Mouse (Mus musculus) liver, embryonic 13.5 days (tissue): ENCODE results near the gene Magohb. TPM values are rescaled to one million over a fixed set of nuclear protein-coding genes. Genes with fewer than 3 reads are reported as not detected.

Experiments used
- ATAC-seq: fragments of 200-750 bp; cut with Nextera tagmentation; 2 replicates; pipeline ENCODE4 v1.8.0; 2017; ENCODE audit warnings: low read depth, mild to moderate bottlenecking, moderate number of reproducible peaks, moderate library complexity
- DNase-seq: peaks from one replicate; pipeline ENCODE4 v3.0.0; 2022
- H3K27ac ChIP-seq: fragments of 300-500 bp; sonication (generic); 2 replicates; pipeline ENCODE4 v1.5.1; 2015; ENCODE audit warnings: moderate library complexity, mild to moderate bottlenecking, inconsistent platforms
- H3K27me3 ChIP-seq: fragments of 300-500 bp; sonication (generic); 2 replicates; pipeline ENCODE4 v1.6.1; 2015; ENCODE audit warnings: mild to moderate bottlenecking, inconsistent platforms
- H3K36me3 ChIP-seq: fragments of 300-500 bp; sonication (generic); 2 replicates; pipeline ENCODE4 v1.6.1; 2015; ENCODE audit warnings: mild to moderate bottlenecking, inconsistent platforms
- H3K4me1 ChIP-seq: fragments of 300-500 bp; sonication (generic); replicated peaks from 2 replicates; pipeline ENCODE4 v1.6.1; 2015; ENCODE audit warnings: inconsistent platforms
- H3K4me2 ChIP-seq: fragments of 300-500 bp; sonication (generic); 2 replicates; pipeline ENCODE4 v1.6.1; 2015; ENCODE audit warnings: inconsistent platforms, mild to moderate bottlenecking, moderate library complexity
- H3K4me3 ChIP-seq: fragments of 300-500 bp; sonication (generic); replicated peaks from 2 replicates; pipeline ENCODE4 v1.5.1; 2015; ENCODE audit warnings: mild to moderate bottlenecking, inconsistent platforms
- H3K9ac ChIP-seq: fragments of 300-500 bp; sonication (generic); 2 replicates; pipeline ENCODE4 v1.6.1; 2015; ENCODE audit warnings: mild to moderate bottlenecking, inconsistent platforms
- H3K9me3 ChIP-seq: fragments of 300-500 bp; sonication (generic); replicated peaks from 2 replicates; pipeline ENCODE4 v1.6.1; 2016; ENCODE audit warnings: inconsistent platforms
- WGBS: fragments of 180-500 bp; shearing (Covaris S2); methylation state at CpG from one replicate; pipeline ENCODE4 v1.1.7; 2015; ENCODE audit not compliant: insufficient replicate concordance; 5-methylcytosine and 5-hydroxymethylcytosine counted together
- polyA plus RNA-seq: library from polyadenylated mRNA; unstranded; fragments of >200 nt; fragmentation: Nextera tagmentation; extraction: Ambion mirVana; gene quantifications from 2 replicates; pipeline ENCODE4 v1.2.1, GENCODE M21; 2015

Gene Magohb
- polyA plus RNA-seq, 1 experiment from 2014 or later, result 39.4 TPM

DNA sequence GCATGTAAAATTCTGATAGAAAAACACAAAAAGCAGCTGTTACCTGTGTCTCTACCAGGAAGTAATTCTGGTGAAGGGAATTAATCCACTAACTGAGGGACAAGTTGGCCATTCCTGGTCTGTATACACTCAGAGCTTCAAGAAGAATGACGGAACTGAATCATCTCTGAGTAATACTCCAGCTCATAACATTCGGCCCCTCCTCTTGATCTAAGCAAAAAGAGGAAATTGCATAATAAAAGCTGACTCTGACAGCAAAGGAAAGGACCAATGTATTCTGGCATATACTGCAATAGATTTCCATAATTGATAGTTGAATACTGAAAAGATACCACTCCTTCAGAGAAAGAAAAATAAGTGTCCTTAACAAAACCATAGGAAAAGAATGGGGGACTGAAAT lies 45.8 kb downstream of the Magohb start, which contains the start of gene Klra2:
Gene Klra2 (minus strand): TSS at position 157 of the 400 bp plus-strand sequence.
- H3K9ac ChIP-seq, result no peak within 1 kb of the TSS
- 49% methylated on average over 2 of the region's 2 CpGs for WGBS
- H3K36me3 ChIP-seq, result no peaks in the 10 kb centered on the region
- no peak within 1 kb of the TSS for H3K4me2 ChIP-seq
- H3K4me3 ChIP-seq, result no peak within 1 kb of the TSS
- H3K27me3 ChIP-seq, result no peaks in the 10 kb centered on the region
- no peaks in the 10 kb centered on the region for H3K9me3 ChIP-seq
- no peak for DNase-seq
- no peak within 1 kb of the TSS for H3K27ac ChIP-seq
- H3K4me1 ChIP-seq, result no peaks in the 10 kb centered on the region
- no peak for ATAC-seq

DNA sequence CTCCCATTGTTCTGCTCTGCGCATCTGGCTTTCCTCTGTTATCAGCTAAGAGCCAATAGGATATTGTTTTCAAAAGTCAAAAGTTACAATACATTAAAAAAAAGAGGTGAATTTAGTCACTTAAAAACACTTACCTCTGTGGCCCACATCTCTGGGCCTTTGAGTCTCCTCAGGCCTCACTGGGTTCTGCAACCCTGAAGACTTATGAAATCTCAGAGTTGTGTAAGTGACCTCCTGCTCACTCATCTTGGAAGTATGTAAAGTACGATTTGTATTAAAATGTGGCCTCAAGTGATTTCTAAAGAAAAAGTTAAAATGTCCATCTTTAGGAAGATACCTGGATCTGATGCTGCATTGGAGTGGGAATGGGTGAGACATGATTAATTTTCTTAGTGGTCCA lies 48.0 kb downstream of the Magohb start:
- Histone ChIP-seq H3K9me3 (no peaks in the 10 kb centered on the region), H3K4me2 (no peak overlapping the region), H3K4me1 (no peaks in the 10 kb centered on the region), H3K9ac (no peak overlapping the region), H3K36me3 (no peaks in the 10 kb centered on the region), H3K27me3 (no peaks in the 10 kb centered on the region), H3K4me3 (no peak overlapping the region), H3K27ac (no peak overlapping the region)
- DNase-seq (no peak), ATAC-seq (no peak)
- 49% methylated on average over 2 of the region's 2 CpGs for WGBS

Other genes starting within 250 kb of the Magohb start
- 0.21 TPM in 2 replicates for gene Klra2, start 45.9 kb downstream of the Magohb start, polyA plus RNA-seq
- gene Styk1, start 60.4 kb upstream of the Magohb start, polyA plus RNA-seq, result 0.44 and 0.60 TPM in 2 replicates
- gene Ybx3, start 95.2 kb upstream of the Magohb start, polyA plus RNA-seq, result 80.6 and 81.3 TPM in 2 replicates
- not detected in 2 replicates for gene 5430401F13Rik, start 193.2 kb upstream of the Magohb start, polyA plus RNA-seq
- gene Gm6619, start 193.2 kb upstream of the Magohb start, polyA plus RNA-seq, result not detected in 2 replicates